Mouse (Mus musculus): ENCODE data around the gene Rab31.

- no peak for TF ChIP-seq CTCF (IDR thresholded peaks at IDR 0.05; ENCODE audit: control insufficient read depth, insufficient read depth, insufficient replicate concordance, low read depth, low read length)
- TF ChIP-seq POLR2A (IDR thresholded peaks at IDR 0.05; ENCODE audit: control insufficient read depth, low read depth, low read length): no peak
Measured at GRCm38 (mm10) chr17:65613142-65613462, 159.4 kb downstream of the Rab31 start.
